Mouse (Mus musculus) urinary bladder, postnatal 10 days (tissue): ENCODE data around the gene Gpx2.
A peak's percentile ranks its signal among the peaks of the same experiment; 100 is the strongest.
"Not testable (repeated sequence)": the region's sequence is repeated elsewhere in the genome, so short reads cannot be mapped to it uniquely, and the experiment has no call there.

Experiments used
- DNase-seq: peaks from one replicate; pipeline ENCODE4 v3.0.0; 2022; ENCODE audit warnings: low spot score

The Gpx2 gene

DNA sequence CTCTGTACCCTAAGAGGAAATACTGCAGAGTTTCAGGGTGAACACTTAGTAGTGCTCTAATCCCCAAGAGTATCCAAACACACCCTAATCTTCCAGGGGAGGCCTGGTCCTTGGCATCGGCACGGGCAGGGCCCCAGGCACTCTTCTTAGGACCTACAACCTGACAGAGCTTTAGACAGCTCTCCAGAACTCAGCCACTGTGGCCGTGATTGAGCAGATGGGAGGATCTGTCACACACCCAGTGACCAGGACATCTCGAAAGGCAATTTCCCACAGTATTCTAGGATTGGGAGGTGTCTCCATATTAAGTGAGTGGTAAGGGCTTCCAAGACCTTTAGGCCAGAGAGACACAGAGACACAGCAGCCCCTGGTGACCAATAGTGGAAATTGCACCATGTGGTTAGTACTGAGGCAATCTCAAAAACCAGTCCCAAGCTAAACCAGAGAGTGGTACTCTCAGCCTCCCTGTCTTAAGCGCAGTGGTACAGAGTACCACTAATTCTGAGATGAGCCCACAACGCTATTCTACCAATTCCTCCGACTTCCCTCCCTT, 8.4 kb upstream of the Gpx2 start:
- DNase-seq, result no peak

DNA sequence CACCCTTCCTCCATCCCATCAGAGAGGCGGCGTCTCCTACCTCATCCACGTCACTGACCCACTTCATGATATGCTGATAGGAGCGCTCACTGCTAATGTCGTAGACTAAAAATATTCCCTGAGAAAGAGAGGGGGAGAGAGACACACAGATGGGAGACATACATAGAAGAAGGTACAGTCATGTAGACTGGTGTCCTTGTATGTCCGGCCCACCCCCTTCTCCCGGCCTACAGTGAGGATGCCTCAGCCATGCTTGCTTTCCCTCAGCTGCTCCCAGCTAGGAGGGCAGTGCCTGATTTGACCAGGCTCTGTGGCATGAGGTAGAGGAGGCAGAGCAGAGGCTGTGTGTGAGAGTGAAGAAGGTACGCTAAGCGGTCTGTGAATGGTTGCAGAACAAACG, 7.7 kb upstream of the Gpx2 start:
- DNase-seq, result no peak

DNA sequence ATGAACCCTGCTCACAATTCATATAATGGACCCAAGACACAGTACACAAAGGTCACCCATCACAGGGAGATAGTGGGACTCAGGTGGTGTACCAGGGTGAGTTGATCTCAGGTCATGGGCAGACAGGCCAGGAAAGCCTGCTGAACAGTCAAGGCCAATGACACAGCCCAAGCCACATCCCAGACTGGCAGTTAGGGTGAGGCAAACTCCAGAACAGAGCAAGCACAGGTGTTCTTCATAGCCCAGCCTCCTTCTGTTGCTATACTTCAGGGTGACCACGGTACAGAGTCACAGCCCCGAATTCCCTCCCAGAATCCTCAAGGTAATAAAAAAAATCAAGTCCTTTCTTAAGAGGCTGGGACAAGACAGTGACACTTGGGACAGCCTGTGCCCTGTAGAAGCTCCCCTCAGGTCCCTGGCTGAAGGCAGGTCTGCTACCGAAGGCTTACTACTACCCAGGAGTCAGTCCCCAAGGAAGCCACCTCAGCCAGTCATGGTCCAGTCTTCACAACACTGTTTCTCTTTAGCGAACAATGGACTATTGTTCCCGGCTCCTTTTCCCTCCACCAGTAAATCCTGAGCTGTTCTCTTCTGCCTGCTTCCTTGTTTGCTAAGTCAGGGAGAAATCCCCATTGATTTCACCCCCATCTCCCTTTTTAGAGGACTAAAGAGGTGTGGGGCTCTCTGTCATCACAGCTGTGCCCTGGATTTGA, 2.8 kb upstream of the Gpx2 start:
- DNase-seq, result no peak

DNA sequence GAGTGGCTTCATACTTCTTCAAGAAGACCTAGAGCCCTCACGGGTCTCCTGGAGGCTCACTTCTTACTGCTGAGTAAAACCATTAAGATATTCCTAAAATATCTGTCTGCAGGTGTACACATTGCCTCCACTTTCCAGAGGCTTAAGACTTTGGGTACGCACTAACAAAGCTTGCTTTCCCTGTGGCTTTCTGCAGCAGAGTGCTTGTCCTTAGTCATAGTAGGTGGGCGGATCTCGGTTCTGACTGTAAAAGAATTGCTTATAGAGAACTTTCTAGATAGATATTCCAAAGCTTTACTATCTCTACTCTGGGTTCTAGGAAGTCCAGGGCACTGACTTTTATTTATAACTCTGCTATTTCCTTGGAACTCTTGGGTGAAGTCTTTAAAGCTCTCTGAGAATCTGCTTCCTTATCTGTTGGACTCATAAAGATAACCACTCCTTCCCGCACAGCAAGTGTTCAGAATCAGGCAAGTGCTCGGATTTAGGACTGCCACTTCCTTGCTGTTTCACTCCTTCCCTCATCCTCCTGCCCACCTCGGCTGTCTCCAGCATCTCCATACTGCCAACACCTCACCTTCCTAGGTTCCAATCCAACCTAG, 1.7 kb upstream of the Gpx2 start:
- DNase-seq, result no peak

DNA sequence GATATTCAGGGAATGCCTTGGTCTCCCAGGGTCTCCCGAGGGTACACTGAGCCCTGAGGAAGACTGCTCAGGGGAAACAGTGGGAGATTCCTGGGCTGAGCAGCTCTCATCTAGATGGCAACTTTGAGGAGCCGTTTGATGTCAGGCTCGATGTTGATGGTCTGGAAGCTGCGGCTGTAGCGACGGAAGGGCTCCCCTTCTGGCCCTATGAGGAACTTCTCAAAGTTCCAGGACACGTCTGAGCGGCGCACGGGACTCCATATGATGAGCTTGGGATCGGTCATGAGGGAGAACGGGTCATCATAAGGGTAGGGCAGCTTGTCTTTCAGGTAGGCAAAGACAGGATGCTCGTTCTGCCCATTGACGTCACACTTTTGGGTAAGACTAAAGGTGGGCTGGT, 2.8 kb downstream of the Gpx2 start:
- not testable (repeated sequence) for DNase-seq

DNA sequence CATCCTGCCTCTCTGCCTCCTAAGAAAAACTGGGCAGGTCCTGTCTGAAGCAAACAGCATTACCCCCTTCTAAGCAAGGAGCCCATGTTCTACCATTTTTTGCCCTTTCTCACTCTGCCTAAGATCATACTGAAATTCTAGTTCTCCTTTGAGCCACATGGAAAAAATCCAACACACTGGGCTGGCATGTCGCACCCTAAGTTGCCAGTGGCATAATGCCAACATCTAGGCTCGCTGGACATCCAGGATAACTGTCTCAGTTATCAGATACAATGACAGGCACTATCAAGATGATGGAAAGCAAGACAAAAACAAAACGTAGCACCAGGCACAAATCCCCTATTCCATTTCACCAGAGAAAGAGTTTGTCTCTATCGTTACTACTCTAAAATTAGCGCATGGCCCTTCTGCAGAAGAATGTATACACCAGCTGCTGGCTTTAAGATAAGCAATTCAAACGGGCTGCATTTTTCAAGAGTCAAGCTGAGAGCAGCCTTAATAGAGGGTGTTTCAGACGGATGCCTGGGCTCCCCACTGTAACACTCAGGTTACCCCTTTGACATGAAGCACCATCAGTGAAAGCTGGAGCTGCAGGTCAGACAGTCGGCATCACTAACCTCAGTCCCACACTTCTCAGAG, 4.8 kb downstream of the Gpx2 start:
- no peak for DNase-seq

DNA sequence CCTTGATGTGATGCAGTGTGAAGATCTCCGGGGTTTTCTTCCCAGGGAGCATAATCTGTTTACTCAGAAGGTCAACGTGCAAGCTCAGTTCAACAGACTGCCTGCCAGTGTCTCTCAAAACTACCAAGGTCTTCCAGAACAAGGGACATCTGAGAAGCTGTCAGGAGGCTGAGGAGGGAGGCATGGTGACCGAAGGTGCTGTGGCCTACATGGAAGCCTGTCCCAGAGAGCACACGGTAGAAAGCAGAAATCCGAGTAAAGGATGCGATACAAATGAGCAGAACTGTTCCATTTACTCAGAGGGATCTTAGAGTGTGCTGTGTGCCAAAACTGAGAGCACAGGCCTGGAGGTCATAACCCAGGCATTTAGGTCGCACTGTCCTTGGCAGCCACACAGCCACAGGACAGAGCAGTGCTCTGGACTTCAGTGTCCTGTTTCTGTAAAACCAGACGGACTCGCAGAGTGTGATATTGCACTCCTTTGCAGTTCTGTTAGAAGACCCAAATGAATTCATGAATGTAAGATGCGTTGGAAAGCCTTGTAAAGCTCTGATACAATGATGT, 11.2 kb downstream of the Gpx2 start:
- no peak for DNase-seq

DNA sequence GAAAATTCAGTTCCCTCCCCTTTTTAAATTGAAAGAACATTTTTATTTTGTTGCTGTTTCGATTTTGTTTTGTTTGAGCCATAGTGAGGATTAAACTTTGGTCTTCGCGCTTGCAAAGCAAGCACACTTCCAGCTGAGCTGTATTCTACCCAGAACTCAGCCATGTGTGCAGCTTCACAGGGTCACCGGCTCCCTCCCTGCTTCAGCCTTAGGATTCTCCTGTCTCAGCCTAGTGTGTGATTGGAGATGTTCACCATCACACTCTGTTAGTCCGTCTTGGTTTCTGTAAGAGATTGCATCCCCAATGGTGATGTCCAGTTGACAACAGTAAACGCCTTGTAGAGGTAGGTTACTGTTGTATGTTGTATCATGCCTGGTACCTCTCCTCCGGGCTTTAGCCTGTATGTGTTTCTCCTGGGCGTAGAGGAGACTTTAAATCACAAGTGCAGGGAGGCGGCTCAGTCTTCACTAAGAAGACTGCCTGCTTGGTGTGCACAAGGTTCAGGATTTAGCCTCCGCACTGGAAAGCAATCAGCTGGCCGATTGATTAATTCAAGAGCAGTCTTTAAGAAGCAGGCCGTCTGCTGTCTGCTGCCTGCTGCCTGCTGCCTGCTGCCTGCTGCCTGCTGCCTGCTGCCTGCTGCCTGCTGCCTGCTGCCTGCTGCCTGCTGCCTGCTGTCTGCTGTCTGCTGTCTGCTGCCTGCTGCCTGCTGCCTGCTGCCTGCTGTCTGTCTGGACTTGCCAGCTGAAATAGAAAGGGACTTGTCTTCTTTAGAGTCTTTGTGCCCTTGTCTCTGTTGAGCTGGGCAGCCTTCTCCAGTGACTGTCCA, 14.5 kb downstream of the Gpx2 start:
- DNase-seq, result no peak

DNA sequence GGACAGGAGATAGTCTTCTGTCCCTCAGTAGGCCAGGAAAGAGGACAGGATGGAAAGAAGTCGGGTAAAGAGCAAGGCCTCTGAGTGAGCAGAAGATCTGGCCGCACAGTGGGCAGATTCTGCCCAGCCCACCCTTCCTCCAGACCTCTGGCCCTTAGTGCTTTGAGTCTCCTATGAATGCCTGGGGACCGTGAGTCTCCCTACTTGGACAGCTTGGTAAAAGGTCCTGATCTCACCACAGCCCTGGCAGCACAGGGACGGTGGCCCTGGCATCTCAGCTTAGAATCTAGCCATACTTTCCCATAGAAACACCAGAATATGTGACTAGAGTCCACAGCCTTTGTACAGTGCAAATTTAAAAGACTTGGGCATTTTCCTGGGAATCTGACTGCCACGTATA, 15.4 kb downstream of the Gpx2 start:
- no peak for DNase-seq

DNA sequence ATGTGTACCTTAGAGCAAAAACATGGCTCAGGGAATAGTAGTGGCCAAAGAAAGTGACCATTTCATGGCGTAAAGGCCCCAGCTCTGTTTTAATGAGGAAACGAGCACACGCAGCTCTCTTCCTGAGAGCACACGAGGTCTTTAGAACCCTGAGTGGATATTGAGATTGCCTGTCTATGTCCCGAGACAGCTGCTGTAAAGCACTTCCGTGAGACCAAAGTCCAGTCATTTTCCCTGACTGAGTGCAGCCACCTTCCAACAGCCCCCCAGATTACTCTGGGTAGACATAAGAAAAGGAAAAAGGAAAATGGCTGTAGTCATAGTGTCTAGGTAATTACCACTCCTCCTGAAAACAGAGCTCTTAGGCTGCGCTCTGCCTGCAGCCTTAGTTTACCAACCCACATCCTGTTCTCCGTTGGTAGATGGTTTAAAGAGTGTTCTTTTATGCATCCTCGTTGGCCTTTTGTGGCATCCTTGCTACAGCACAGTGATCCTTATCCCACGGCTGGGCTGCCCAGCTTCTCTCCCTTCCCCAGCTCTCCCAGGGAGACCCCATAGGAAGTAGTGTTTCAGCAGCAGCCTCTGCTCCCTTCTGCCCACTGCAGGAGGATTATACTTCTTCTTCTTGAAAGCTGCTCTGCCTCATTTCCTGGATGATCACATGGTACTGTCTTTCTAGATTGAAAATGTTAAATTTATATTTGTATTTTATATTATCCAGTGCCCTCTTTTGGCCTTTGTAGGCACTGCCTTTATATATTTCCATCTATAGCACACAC, 16.9 kb downstream of the Gpx2 start:
- no peak for DNase-seq

DNA sequence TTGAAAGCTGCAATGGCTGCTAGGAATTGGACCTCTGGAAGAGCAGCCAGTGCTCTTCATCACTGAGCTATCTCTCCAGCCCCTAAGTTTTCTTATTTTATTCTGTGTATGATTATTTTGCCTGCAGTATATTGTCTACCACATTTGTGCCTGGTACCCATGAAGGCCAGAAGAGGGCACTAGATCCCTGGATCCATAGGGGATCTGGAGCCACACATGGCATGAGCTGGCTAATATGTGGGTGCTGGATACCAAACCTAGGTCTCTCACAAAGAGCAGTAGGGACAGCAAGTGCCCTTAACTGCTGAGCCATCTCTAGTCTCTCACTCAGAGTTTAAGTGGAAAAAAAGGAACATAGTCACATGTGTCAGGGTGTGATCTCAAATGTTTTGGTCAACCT, 17.5 kb downstream of the Gpx2 start:
- no peak for DNase-seq

DNA sequence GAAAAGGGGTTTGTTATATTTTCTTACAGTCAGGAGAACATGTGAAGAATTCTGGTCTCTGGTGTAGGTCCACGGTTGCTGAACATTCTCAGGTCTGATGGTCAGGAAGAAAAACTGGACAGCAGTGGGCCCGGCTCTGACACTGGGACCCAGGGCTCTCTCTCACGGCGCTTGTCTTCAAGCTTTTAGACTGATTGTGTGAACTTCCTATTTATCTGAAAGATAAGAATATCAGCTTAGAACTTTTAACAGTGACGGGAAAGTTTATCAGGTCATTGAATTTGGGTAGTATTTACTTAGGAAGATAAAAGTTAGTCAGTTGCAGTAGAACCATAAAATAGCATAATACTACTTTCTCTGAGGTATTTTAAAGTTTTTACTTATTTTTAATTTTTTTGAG, 18.5 kb downstream of the Gpx2 start:
- DNase-seq, result no peak

DNA sequence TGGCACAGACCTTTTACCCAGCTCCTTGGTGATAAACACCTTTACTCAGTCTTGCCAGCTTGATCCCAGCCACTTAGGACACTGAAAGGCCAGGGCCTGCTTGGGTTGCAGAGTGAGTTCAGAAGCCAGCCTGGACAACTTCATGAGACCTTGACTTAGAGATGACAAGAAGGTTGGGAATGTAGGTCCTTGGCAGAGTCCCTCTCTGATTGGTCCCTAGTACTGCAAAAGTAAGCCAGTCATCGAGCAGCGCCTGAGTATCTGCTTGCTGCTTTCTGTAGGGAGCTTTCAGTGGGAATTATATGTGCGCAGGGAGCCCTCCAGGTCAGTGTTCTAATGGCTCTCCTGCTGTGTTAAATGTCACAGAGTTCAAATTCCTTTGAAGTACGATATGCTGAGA, 20.2 kb downstream of the Gpx2 start:
- DNase-seq, result no peak

DNA sequence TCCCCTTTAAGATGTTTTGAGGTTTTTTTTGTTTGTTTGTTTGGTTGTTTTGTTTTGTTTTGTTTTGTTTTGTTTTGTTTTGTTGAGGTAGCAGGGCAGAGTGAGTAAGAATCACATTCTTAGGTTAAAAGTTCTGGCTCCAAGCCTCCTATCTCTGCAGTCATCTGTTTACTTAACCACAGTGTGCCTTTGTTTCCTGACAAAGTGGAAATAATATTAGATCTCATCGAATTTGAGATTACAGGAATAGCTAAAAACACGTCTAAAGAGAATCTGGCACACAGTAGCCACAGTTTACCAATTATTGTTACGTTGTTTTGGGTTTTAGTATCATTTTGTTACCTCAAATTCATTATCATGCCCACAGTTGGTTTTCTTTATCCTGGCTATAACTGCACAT, 20.7 kb downstream of the Gpx2 start:
- DNase-seq, result no peak

DNA sequence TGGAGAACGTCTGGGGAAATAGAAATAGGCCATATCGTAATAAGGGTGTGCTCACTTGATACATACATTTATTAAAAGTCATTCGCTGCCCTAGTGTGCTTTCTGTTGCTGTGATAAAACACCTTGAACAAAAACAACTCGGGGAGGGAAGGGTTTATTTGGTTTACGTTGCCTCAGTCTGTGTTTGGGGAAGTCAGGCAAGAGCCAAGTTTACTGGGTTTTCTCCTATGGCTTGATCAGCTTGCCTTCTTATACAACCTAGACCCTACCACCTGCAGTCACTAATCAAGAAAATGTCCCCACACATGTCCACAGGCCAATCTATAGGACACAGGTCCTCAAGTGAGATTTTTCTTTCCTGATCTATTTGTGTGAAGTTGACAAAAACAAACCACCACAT, 23.8 kb downstream of the Gpx2 start:
- DNase-seq, result no peak

DNA sequence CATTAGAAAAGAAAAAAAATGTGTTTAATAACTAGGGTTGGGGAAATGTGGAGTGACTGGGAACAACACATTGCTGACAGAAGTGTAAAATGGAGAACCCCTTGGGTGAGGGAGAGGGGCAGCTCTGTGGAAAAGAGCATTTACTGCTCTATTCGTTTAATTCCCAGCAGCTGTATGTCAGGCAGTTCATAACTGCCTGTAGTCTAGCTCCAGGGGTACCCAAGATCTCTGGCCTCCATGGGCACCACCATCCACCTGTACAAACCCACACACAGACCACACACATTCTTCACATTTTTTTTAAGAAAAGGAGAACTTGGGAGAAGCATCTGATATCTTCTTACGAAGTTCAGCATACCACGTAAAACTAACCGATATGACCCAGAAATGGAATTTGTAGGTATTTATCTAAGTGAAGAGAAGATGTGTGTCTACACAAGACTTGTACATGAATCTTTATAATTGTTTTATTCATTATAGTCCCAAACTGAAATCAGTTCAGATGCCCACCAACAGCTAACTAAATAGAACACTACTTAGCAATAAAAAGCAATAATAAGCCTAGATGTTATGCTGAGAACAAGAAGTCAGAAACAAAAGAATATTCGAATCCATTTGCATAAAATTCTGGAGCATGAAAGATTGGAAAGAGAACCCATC, 24.4 kb downstream of the Gpx2 start:
- DNase-seq, result no peak

DNA sequence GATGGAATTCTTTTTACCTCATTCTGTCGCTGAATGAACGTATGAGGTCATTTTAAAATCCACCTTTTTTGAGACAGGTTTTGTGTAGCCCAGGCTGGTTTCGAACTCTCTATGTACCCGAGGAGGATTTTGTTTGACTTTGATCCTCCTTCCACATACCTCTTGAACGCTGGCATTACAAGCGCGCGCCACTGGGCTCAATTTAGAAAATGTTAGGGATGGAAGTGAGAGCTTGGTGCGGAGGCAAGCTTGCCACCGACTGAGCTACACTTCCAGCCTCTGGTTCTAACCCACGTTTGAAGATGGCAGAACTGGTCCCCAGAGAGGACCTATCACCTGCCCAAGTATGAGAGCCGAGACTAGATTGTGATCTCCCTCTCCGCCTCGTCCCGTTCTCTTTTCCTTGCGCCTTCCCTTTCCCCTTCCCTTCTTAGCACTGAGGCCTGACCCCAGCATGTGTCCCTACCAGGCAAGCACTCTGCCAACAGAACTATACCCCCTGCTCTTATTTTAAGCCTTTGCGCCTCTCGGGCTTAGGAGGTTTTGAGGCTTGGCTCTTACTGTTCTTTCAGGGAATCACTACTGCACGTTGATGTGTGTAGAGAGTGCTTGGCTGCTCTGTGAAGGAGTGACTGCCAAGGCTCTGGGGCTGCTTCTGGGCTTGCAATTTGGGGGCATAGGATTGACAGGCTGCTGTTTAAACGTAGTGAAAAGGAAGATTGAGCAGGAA, 29.3 kb downstream of the Gpx2 start:
- no peak for DNase-seq

DNA sequence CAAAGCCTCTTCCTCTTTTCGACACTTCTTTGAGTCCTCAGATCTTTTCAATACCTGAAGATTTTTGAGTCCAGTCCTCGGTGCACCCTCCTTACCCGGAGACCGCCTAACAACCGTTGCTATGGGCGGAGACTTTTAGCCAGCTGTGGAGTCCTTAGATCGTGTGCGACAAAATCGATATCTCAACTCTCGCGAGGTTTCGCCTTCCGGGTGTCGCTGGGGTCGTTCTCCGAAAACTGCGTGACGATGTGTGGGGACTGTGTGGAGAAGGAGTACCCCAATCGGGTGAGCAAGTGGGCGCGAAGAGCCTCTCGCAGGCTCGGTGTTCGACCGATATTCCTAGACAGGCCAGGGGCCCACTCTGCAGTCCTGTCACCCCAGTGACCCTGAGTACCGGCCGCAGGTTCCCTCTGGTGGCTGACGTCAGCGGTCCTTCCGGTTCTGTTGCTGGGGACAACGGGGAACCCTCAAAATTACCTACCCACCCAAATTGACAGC, 30.0 kb downstream of the Gpx2 start, which contains the start of the genes Churc1 and Fntb:
TSS of gene Churc1 (plus strand) at position 185 of the 498 bp plus-strand sequence.
TSS of gene Fntb (plus strand) at position 236 of the 498 bp plus-strand sequence.
- peak; percentile 54 for DNase-seq

DNA sequence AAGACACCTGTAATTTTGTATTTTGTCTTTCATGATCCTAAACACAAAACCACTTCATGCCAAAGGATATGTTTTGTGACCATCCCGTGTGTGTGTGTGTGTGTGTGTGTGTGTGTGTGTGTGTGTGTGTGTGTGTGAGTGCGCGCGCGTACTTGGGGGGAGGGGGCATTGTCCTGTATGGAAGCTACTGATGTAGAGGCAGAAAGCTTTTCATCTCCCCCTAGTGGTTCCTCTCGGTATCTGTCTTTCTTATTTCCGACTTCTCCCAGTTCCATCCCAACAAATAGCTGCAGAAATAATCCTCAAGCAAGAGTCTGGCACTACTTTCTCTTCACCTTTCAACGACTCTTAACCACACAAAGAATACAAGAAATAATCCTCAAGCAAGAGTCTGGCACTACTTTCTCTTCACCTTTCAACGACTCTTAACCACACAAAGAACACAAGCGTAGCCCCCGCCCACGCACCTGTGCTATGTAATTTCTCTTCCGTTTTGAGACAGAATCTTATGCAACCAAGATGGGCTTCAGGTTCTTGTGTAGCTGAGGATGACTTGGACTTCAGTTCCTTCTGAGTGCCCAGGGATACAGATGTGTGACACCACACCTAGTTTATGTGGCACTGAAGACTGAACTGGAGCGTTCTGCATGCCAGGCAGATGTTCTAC, 42.6 kb downstream of the Gpx2 start:
- DNase-seq, result no peak
